Mouse (Mus musculus): ENCODE data around the gene Cdk5r1. TPM values are rescaled to one million over a fixed set of nuclear protein-coding genes. Genes with fewer than 3 reads are reported as not detected.

Gene Cdk5r1
- polyA plus RNA-seq, 1 experiment from 2014 or later: 0.72 TPM

GRCm38 (mm10) chr11:80512313-80513056 is 35.7 kb downstream of the Cdk5r1 start:
- peaks cover 27% of the 10 kb centered on the region for H3K4me1 ChIP-seq
- no peaks in the 10 kb centered on the region for H3K9me3 ChIP-seq
- WGBS: 83% methylated on average over 19 of the region's 19 CpGs
- DNase-seq (ENCODE audit: low spot score): no peak
- H3K27ac ChIP-seq: no peak overlapping the region
- no peaks in the 10 kb centered on the region for H3K36me3 ChIP-seq
- H3K27me3 ChIP-seq (ENCODE audit: insufficient read depth, poor library complexity, severe bottlenecking): 0 out of 2 replicates have a peak, but pooled peaks cover 7% of the 10 kb centered on the region
- no peak overlapping the region for H3K4me3 ChIP-seq

GRCm38 (mm10) chr11:80513796-80514195 is 37.0 kb downstream of the Cdk5r1 start:
- H3K4me3 ChIP-seq: no peak overlapping the region
- no peak overlapping the region for H3K27ac ChIP-seq
- H3K36me3 ChIP-seq: no peaks in the 10 kb centered on the region
- H3K4me1 ChIP-seq: peaks cover 23% of the 10 kb centered on the region
- 0 out of 2 replicates have a peak, but pooled peaks cover 7% of the 10 kb centered on the region for H3K27me3 ChIP-seq (ENCODE audit: insufficient read depth, poor library complexity, severe bottlenecking)
- 72% methylated on average over 7 of the region's 7 CpGs for WGBS
- DNase-seq (ENCODE audit: low spot score): no peak
- no peaks in the 10 kb centered on the region for H3K9me3 ChIP-seq

- DNase-seq (ENCODE audit: low spot score): no peak
- Histone ChIP-seq H3K27ac (no peak overlapping the region), H3K36me3 (no peaks in the 10 kb centered on the region), H3K9me3 (no peaks in the 10 kb centered on the region), H3K4me1 (peaks cover 24% of the 10 kb centered on the region), H3K27me3 (ENCODE audit: insufficient read depth, poor library complexity, severe bottlenecking) (0 out of 2 replicates have a peak, but pooled peaks cover 7% of the 10 kb centered on the region), H3K4me3 (no peak overlapping the region)
- 71% methylated on average over 1 of the region's 1 CpGs for WGBS
Measured at GRCm38 (mm10) chr11:80515346-80515745, 38.5 kb downstream of the Cdk5r1 start.

GRCm38 (mm10) chr11:80515895-80516294 is 39.1 kb downstream of the Cdk5r1 start:
- WGBS: 78% methylated on average over 8 of the region's 8 CpGs

GRCm38 (mm10) chr11:80518421-80519367 is 41.9 kb downstream of the Cdk5r1 start:
- no peak overlapping the region for H3K4me3 ChIP-seq
- peaks cover 32% of the 10 kb centered on the region for H3K4me1 ChIP-seq
- no peak overlapping the region for H3K27ac ChIP-seq
- no peak for DNase-seq (ENCODE audit: low spot score)
- H3K36me3 ChIP-seq: no peaks in the 10 kb centered on the region
- WGBS: 42% methylated on average over 9 of the region's 9 CpGs
- H3K27me3 ChIP-seq (ENCODE audit: insufficient read depth, poor library complexity, severe bottlenecking): 0 out of 2 replicates have a peak, but pooled peaks cover 7% of the 10 kb centered on the region
- no peaks in the 10 kb centered on the region for H3K9me3 ChIP-seq

More at GRCm38 (mm10) chr11:80515895-80516294, 39.1 kb downstream of the Cdk5r1 start:
- no peak for DNase-seq (ENCODE audit: low spot score)
- no peak overlapping the region for H3K27ac ChIP-seq
- 0 out of 2 replicates have a peak, but pooled peaks cover 7% of the 10 kb centered on the region for H3K27me3 ChIP-seq (ENCODE audit: insufficient read depth, poor library complexity, severe bottlenecking)
- H3K4me3 ChIP-seq: no peak overlapping the region
- no peaks in the 10 kb centered on the region for H3K9me3 ChIP-seq
- peaks cover 24% of the 10 kb centered on the region for H3K4me1 ChIP-seq
- no peaks in the 10 kb centered on the region for H3K36me3 ChIP-seq

- H3K9me3 ChIP-seq: no peaks in the 10 kb centered on the region
- no peak overlapping the region for H3K4me3 ChIP-seq
- H3K27ac ChIP-seq: no peak overlapping the region
- 48% methylated on average over 2 of the region's 2 CpGs for WGBS
- no peak for DNase-seq (ENCODE audit: low spot score)
- H3K27me3 ChIP-seq (ENCODE audit: insufficient read depth, poor library complexity, severe bottlenecking): no peaks in the 10 kb centered on the region
- H3K36me3 ChIP-seq: no peaks in the 10 kb centered on the region
- H3K4me1 ChIP-seq: peaks cover 25% of the 10 kb centered on the region
Measured at GRCm38 (mm10) chr11:80521148-80521547, 44.3 kb downstream of the Cdk5r1 start.

- Histone ChIP-seq H3K4me1 (peaks cover 25% of the 10 kb centered on the region), H3K27me3 (ENCODE audit: insufficient read depth, poor library complexity, severe bottlenecking) (no peaks in the 10 kb centered on the region), H3K36me3 (no peaks in the 10 kb centered on the region), H3K9me3 (no peaks in the 10 kb centered on the region), H3K27ac (no peak overlapping the region; the same call in 1 of the 2 replicates), H3K4me3 (no peak overlapping the region)
- DNase-seq (ENCODE audit: low spot score): no peak
- WGBS: 40% methylated on average over 2 of the region's 2 CpGs
Measured at GRCm38 (mm10) chr11:80522852-80523251, 46.0 kb downstream of the Cdk5r1 start.

- H3K27ac ChIP-seq: peak overlapping the region; percentile 25; the same call in 1 of the 2 replicates
- WGBS: 62% methylated on average over 4 of the region's 4 CpGs
- no peaks in the 10 kb centered on the region for H3K9me3 ChIP-seq
- no peaks in the 10 kb centered on the region for H3K36me3 ChIP-seq
- no peak overlapping the region for H3K4me3 ChIP-seq
- no peaks in the 10 kb centered on the region for H3K27me3 ChIP-seq (ENCODE audit: insufficient read depth, poor library complexity, severe bottlenecking)
- DNase-seq (ENCODE audit: low spot score): no peak
- peaks cover 24% of the 10 kb centered on the region for H3K4me1 ChIP-seq
Measured at GRCm38 (mm10) chr11:80523410-80523809, 46.6 kb downstream of the Cdk5r1 start.

GRCm38 (mm10) chr11:80524213-80524612 is 47.4 kb downstream of the Cdk5r1 start:
- 89% methylated on average over 5 of the region's 5 CpGs for WGBS
- Histone ChIP-seq H3K27me3 (ENCODE audit: insufficient read depth, poor library complexity, severe bottlenecking) (no peaks in the 10 kb centered on the region), H3K4me3 (no peak overlapping the region), H3K4me1 (peaks cover 24% of the 10 kb centered on the region), H3K27ac (no peak overlapping the region), H3K9me3 (no peaks in the 10 kb centered on the region), H3K36me3 (no peaks in the 10 kb centered on the region)
- DNase-seq (ENCODE audit: low spot score): no peak

- DNase-seq (ENCODE audit: low spot score): no peak
- no peaks in the 10 kb centered on the region for H3K9me3 ChIP-seq
- H3K36me3 ChIP-seq: no peaks in the 10 kb centered on the region
- H3K4me3 ChIP-seq: no peak overlapping the region
- H3K27ac ChIP-seq: no peak overlapping the region
- H3K4me1 ChIP-seq: peaks cover 18% of the 10 kb centered on the region
- H3K27me3 ChIP-seq (ENCODE audit: insufficient read depth, poor library complexity, severe bottlenecking): no peaks in the 10 kb centered on the region
Measured at GRCm38 (mm10) chr11:80527697-80528096, 50.9 kb downstream of the Cdk5r1 start.

- Histone ChIP-seq H3K27me3 (ENCODE audit: insufficient read depth, poor library complexity, severe bottlenecking) (no peaks in the 10 kb centered on the region), H3K4me1 (peaks cover 10% of the 10 kb centered on the region; the same call in 1 of the 2 replicates), H3K9me3 (no peaks in the 10 kb centered on the region), H3K4me3 (no peak overlapping the region), H3K27ac (no peak overlapping the region), H3K36me3 (no peaks in the 10 kb centered on the region)
- no peak for DNase-seq (ENCODE audit: low spot score)
- WGBS: 67% methylated on average over 8 of the region's 8 CpGs
Measured at GRCm38 (mm10) chr11:80529149-80529548, 52.3 kb downstream of the Cdk5r1 start.
